Mouse (Mus musculus): ENCODE results near the gene Pim1. TPM values are rescaled to one million over a fixed set of nuclear protein-coding genes. Genes with fewer than 3 reads are reported as not detected.

The Pim1 gene
- polyA plus RNA-seq, 1 experiment from 2014 or later = 10.1 TPM

DNA sequence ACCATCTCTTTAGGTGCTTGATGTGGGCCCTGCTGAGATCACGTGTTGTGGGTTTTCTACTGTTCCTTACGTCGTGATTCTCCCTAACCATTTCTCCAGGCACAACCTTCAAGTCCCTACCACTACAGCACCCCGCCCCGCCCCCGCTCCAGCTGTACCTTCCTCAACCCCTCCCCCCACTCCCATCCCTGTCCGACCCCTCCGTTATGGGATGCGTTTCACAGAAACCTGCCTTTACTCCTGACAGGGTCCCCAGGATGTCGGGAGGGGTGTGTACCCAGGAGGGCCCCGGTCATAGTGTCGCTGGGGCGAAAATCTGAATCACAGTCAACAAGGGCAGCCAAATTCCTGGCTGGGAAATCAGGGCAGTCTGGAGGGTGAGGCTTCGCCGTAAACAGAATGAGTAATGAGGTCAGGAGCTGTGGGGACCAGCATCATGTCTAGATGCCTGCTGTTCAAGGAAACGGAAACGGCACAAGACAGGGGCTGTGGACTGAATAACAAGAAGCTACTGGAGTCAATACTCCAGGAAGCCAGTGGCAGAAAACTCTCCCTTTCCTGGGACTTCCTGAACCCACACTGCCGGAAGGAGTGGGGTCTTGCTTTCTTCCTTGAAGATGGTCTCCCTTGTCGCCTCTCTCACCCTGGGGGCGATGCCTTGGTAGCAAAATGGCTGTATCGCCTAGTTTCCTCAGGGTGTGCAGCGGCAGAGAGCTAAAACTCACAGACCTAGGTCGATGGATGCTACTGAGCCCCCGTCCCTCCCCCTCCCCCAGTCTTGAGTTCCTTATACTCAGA lies 31.0 kb upstream of the Pim1 start:
- Histone ChIP-seq H3K4me3 (ENCODE audit: low read depth, low read length) (0 out of 2 replicates have a peak overlapping the region, but pooled peaks have one; percentile 2), H3K4me1 (ENCODE audit: control insufficient read depth, insufficient read depth, low read length) (peaks cover 21% of the 10 kb centered on the region)

GRCm38 (mm10) chr17:29460119-29460505 lies 30.4 kb upstream of the Pim1 start:
- H3K27ac ChIP-seq (ENCODE audit: low read length) = no peak overlapping the region
- H3K9me3 ChIP-seq (ENCODE audit: control insufficient read depth, low read depth, low read length) = no peaks in the 10 kb centered on the region
- 31% methylated on average over 5 of the region's 5 CpGs for WGBS
- no peak overlapping the region for H3K9ac ChIP-seq (replicated peaks; ENCODE audit: low read depth, low read length)
- no peaks in the 10 kb centered on the region for H3K27me3 ChIP-seq (ENCODE audit: control insufficient read depth, insufficient read depth, low read length)
- H3K36me3 ChIP-seq (ENCODE audit: control insufficient read depth, insufficient read depth, low read length) = no peaks in the 10 kb centered on the region
- peaks cover 27% of the 10 kb centered on the region for H3K4me1 ChIP-seq (ENCODE audit: control insufficient read depth, insufficient read depth, low read length)
- no peak overlapping the region for H3K4me3 ChIP-seq (ENCODE audit: low read depth, low read length)
- ATAC-seq (ENCODE audit: insufficient number of reproducible peaks, insufficient read depth, low FRiP score, low read depth) = no peak
- peak overlapping the region; percentile 37; the same call in 1 of the 2 replicates for H3K4me2 ChIP-seq (replicated peaks; ENCODE audit: low read depth, low read length)

More for the DNA sequence above, 31.0 kb upstream of the Pim1 start:
- Histone ChIP-seq H3K4me2 (replicated peaks; ENCODE audit: low read depth, low read length) (peak overlapping the region; percentile 37), H3K27me3 (ENCODE audit: control insufficient read depth, insufficient read depth, low read length) (no peaks in the 10 kb centered on the region), H3K27ac (ENCODE audit: low read length) (no peak overlapping the region), H3K36me3 (ENCODE audit: control insufficient read depth, insufficient read depth, low read length) (no peaks in the 10 kb centered on the region), H3K9ac (replicated peaks; ENCODE audit: low read depth, low read length) (no peak overlapping the region), H3K9me3 (ENCODE audit: control insufficient read depth, low read depth, low read length) (no peaks in the 10 kb centered on the region)
- no peak for ATAC-seq (ENCODE audit: insufficient number of reproducible peaks, insufficient read depth, low FRiP score, low read depth)
- 9% methylated on average over 24 of the region's 24 CpGs for WGBS

GRCm38 (mm10) chr17:29463627-29464026 lies 26.9 kb upstream of the Pim1 start:
- Histone ChIP-seq H3K27ac (ENCODE audit: low read length) (peak overlapping the region; percentile 92), H3K4me3 (ENCODE audit: low read depth, low read length) (peak overlapping the region; percentile 20), H3K9me3 (ENCODE audit: control insufficient read depth, low read depth, low read length) (no peaks in the 10 kb centered on the region), H3K4me2 (replicated peaks; ENCODE audit: low read depth, low read length) (peak overlapping the region; percentile 46), H3K4me1 (ENCODE audit: control insufficient read depth, insufficient read depth, low read length) (peaks cover 34% of the 10 kb centered on the region), H3K27me3 (ENCODE audit: control insufficient read depth, insufficient read depth, low read length) (no peaks in the 10 kb centered on the region), H3K9ac (replicated peaks; ENCODE audit: low read depth, low read length) (no peak overlapping the region; the same call in 1 of the 2 replicates), H3K36me3 (ENCODE audit: control insufficient read depth, insufficient read depth, low read length) (no peaks in the 10 kb centered on the region)
- WGBS = 5% methylated on average over 13 of the region's 13 CpGs
- peak; percentile 21; the same call in 1 of the 2 replicates for ATAC-seq (ENCODE audit: insufficient number of reproducible peaks, insufficient read depth, low FRiP score, low read depth)

DNA sequence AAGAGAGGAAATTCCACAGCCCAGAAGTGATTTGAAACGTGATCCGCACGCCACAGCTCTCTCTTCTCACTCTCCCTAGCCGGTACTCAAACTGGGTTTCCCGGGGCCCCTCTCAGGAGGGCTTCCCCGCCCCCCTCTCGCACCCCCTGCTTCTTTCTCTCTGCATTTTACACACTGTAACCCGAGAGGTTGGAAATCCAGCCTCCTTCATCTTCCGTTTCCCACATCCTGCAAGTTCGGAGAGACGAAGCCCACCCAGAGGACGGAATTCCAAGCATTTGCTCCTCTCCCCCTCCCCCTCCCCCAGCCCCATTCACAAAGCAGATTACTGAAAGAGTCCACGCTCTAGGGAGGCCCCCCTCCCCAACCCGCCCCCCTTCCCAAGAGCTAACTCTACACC lies 26.5 kb upstream of the Pim1 start:
- WGBS = 2% methylated on average over 14 of the region's 14 CpGs
- Histone ChIP-seq H3K36me3 (ENCODE audit: control insufficient read depth, insufficient read depth, low read length) (no peaks in the 10 kb centered on the region), H3K4me1 (ENCODE audit: control insufficient read depth, insufficient read depth, low read length) (peaks cover 33% of the 10 kb centered on the region), H3K27me3 (ENCODE audit: control insufficient read depth, insufficient read depth, low read length) (no peaks in the 10 kb centered on the region), H3K4me2 (replicated peaks; ENCODE audit: low read depth, low read length) (peak overlapping the region; percentile 46), H3K9me3 (ENCODE audit: control insufficient read depth, low read depth, low read length) (no peaks in the 10 kb centered on the region), H3K9ac (replicated peaks; ENCODE audit: low read depth, low read length) (no peak overlapping the region; the same call in 1 of the 2 replicates), H3K4me3 (ENCODE audit: low read depth, low read length) (peak overlapping the region; percentile 20), H3K27ac (ENCODE audit: low read length) (peak overlapping the region; percentile 92)
- peak; percentile 85; the same call in 1 of the 2 replicates for ATAC-seq (ENCODE audit: insufficient number of reproducible peaks, insufficient read depth, low FRiP score, low read depth)

DNA sequence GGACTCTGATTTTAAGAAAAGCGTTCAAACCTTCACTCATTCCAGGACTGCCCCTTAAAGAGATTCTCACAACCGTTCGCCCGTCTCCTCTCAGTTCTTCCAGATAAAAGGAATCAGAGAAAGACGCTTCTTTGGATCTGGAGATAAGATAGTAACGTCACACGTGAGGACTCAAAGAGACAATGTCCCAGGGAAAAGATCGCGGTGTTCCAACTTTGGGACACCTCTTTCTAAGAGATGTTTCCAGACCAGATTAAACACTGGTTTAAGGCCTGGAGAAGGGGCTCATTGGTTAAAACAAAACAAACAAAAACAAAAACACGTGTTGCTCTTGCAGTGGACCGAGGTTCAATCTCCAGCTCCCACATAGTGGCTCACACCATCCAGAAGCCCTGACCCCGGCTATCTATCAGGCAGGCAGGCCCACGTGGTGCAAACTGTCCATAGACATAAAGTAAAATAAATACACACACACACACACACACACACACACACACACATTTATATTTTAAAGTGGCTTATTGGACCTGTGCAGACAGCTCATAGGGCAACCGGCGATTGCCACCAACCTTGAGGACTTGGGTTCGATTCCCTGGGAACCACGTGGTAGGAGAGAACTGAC lies 25.9 kb upstream of the Pim1 start:
- H3K4me2 ChIP-seq (replicated peaks; ENCODE audit: low read depth, low read length) = peak overlapping the region; percentile 46
- no peak overlapping the region for H3K9ac ChIP-seq (replicated peaks; ENCODE audit: low read depth, low read length)
- no peaks in the 10 kb centered on the region for H3K36me3 ChIP-seq (ENCODE audit: control insufficient read depth, insufficient read depth, low read length)
- ATAC-seq (ENCODE audit: insufficient number of reproducible peaks, insufficient read depth, low FRiP score, low read depth) = no peak
- 10% methylated on average over 17 of the region's 17 CpGs for WGBS
- peak overlapping the region; percentile 92 for H3K27ac ChIP-seq (ENCODE audit: low read length)
- peaks cover 27% of the 10 kb centered on the region for H3K4me1 ChIP-seq (ENCODE audit: control insufficient read depth, insufficient read depth, low read length)
- peak overlapping the region; percentile 20; the same call in 1 of the 2 replicates for H3K4me3 ChIP-seq (ENCODE audit: low read depth, low read length)
- no peaks in the 10 kb centered on the region for H3K27me3 ChIP-seq (ENCODE audit: control insufficient read depth, insufficient read depth, low read length)
- no peaks in the 10 kb centered on the region for H3K9me3 ChIP-seq (ENCODE audit: control insufficient read depth, low read depth, low read length)

GRCm38 (mm10) chr17:29465405-29466010 lies 25.0 kb upstream of the Pim1 start:
- Histone ChIP-seq H3K9me3 (ENCODE audit: control insufficient read depth, low read depth, low read length) (no peaks in the 10 kb centered on the region), H3K4me1 (ENCODE audit: control insufficient read depth, insufficient read depth, low read length) (peaks cover 22% of the 10 kb centered on the region), H3K27me3 (ENCODE audit: control insufficient read depth, insufficient read depth, low read length) (no peaks in the 10 kb centered on the region), H3K4me3 (ENCODE audit: low read depth, low read length) (no peak overlapping the region), H3K27ac (ENCODE audit: low read length) (peak overlapping the region; percentile 41; the same call in 1 of the 2 replicates), H3K36me3 (ENCODE audit: control insufficient read depth, insufficient read depth, low read length) (no peaks in the 10 kb centered on the region), H3K9ac (replicated peaks; ENCODE audit: low read depth, low read length) (no peak overlapping the region), H3K4me2 (replicated peaks; ENCODE audit: low read depth, low read length) (no peak overlapping the region)
- no peak for ATAC-seq (ENCODE audit: insufficient number of reproducible peaks, insufficient read depth, low FRiP score, low read depth)
- 37% methylated on average over 9 of the region's 9 CpGs for WGBS

DNA sequence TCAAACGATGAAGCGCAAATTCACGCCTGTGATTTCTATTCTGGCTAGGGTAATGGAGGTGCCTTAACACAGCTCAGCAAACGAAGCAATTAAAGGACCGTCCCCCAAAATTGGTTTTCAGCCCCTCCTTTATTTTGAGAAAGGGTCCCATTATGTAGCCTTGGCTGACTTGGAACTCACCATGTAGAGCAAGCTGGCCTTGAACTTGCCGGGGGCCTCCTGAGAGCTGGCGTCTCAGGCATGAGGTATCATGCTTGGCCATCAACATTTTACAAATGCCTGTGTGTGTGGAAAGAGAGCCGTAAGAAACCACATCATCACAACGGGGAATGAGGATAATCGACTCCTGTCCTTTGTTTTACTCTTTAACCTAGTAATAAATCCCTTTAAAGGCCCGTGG lies 23.5 kb upstream of the Pim1 start:
- no peak for ATAC-seq (ENCODE audit: insufficient number of reproducible peaks, insufficient read depth, low FRiP score, low read depth)
- Histone ChIP-seq H3K9me3 (ENCODE audit: control insufficient read depth, low read depth, low read length) (no peaks in the 10 kb centered on the region), H3K4me1 (ENCODE audit: control insufficient read depth, insufficient read depth, low read length) (peaks cover 22% of the 10 kb centered on the region), H3K36me3 (ENCODE audit: control insufficient read depth, insufficient read depth, low read length) (no peaks in the 10 kb centered on the region), H3K27me3 (ENCODE audit: control insufficient read depth, insufficient read depth, low read length) (no peaks in the 10 kb centered on the region), H3K9ac (replicated peaks; ENCODE audit: low read depth, low read length) (no peak overlapping the region), H3K4me3 (ENCODE audit: low read depth, low read length) (no peak overlapping the region), H3K4me2 (replicated peaks; ENCODE audit: low read depth, low read length) (0 out of 2 replicates have a peak overlapping the region, but pooled peaks have one; percentile 33), H3K27ac (ENCODE audit: low read length) (no peak overlapping the region)
- 34% methylated on average over 11 of the region's 11 CpGs for WGBS

- no peaks in the 10 kb centered on the region for H3K4me1 ChIP-seq (ENCODE audit: control insufficient read depth, insufficient read depth, low read length)
- no peak overlapping the region for H3K4me3 ChIP-seq (ENCODE audit: low read depth, low read length)
- H3K9me3 ChIP-seq (ENCODE audit: control insufficient read depth, low read depth, low read length) = no peaks in the 10 kb centered on the region
- H3K27me3 ChIP-seq (ENCODE audit: control insufficient read depth, insufficient read depth, low read length) = no peaks in the 10 kb centered on the region
- H3K27ac ChIP-seq (ENCODE audit: low read length) = no peak overlapping the region
- no peak for ATAC-seq (ENCODE audit: insufficient number of reproducible peaks, insufficient read depth, low FRiP score, low read depth)
- no peaks in the 10 kb centered on the region for H3K36me3 ChIP-seq (ENCODE audit: control insufficient read depth, insufficient read depth, low read length)
- H3K9ac ChIP-seq (replicated peaks; ENCODE audit: low read depth, low read length) = no peak overlapping the region
- no peak overlapping the region for H3K4me2 ChIP-seq (replicated peaks; ENCODE audit: low read depth, low read length)
- 93% methylated on average over 10 of the region's 10 CpGs for WGBS
Observed at GRCm38 (mm10) chr17:29473466-29473865, 17.1 kb upstream of the Pim1 start.
